Mouse (Mus musculus) right cerebral cortex, adult 2 months (tissue): ENCODE data around the gene Gm11492.
A peak's percentile ranks its signal among the peaks of the same experiment; 100 is the strongest.

ENCODE experiments used
- DNase-seq, 2 experiments: peaks; one replicate each; pipeline ENCODE4 v3.0.0; 2021 to 2022; ENCODE audit warnings: low spot score in 2 of 2

The Gm11492 gene

GRCm38 (mm10) chr11:87566501-87566900 lies at the start of gene Gm11492:
Gene Gm11492, plus strand, starts transcription at chr11:87566653.
- no peak for DNase-seq

- DNase-seq, result peak; percentile 9 to 22
Measured at GRCm38 (mm10) chr11:87519260-87519659, 47.2 kb upstream of the Gm11492 start.

- no peak for DNase-seq
Measured at GRCm38 (mm10) chr11:87523466-87523865, 43.0 kb upstream of the Gm11492 start.

- no peak for DNase-seq
Measured at GRCm38 (mm10) chr11:87523967-87524366, 42.5 kb upstream of the Gm11492 start.

- no peak for DNase-seq
Measured at GRCm38 (mm10) chr11:87524780-87525179, 41.7 kb upstream of the Gm11492 start.

- no peak for DNase-seq
Measured at GRCm38 (mm10) chr11:87527364-87527763, 39.1 kb upstream of the Gm11492 start.

GRCm38 (mm10) chr11:87527990-87528389 lies 38.5 kb upstream of the Gm11492 start:
- no peak for DNase-seq

- no peak for DNase-seq
Measured at GRCm38 (mm10) chr11:87531695-87532094, 34.8 kb upstream of the Gm11492 start.

GRCm38 (mm10) chr11:87542285-87542684 lies 24.2 kb upstream of the Gm11492 start:
- DNase-seq, result no peak

- DNase-seq, result no peak
Measured at GRCm38 (mm10) chr11:87542906-87543305, 23.5 kb upstream of the Gm11492 start.

GRCm38 (mm10) chr11:87553342-87553741 lies 13.1 kb upstream of the Gm11492 start:
- peak in 1 of 2 experiments; percentile 11 for DNase-seq

- no peak for DNase-seq
Measured at GRCm38 (mm10) chr11:87554386-87554785, 12.1 kb upstream of the Gm11492 start.

GRCm38 (mm10) chr11:87555106-87555703 lies 11.2 kb upstream of the Gm11492 start:
- no peak for DNase-seq

GRCm38 (mm10) chr11:87561208-87561607 lies 5.2 kb upstream of the Gm11492 start:
- DNase-seq, result no peak

GRCm38 (mm10) chr11:87568255-87568953 lies 2.0 kb downstream of the Gm11492 start, which contains the start of gene Sept4:
Gene Sept4, plus strand, starts transcription at chr11:87568903.
- no peak for DNase-seq

GRCm38 (mm10) chr11:87570743-87571142 lies 4.3 kb downstream of the Gm11492 start:
- DNase-seq, result no peak

- no peak for DNase-seq
Measured at GRCm38 (mm10) chr11:87571361-87571950, 5.0 kb downstream of the Gm11492 start.

GRCm38 (mm10) chr11:87573751-87574150 lies 7.3 kb downstream of the Gm11492 start:
- no peak for DNase-seq

- DNase-seq, result no peak
Measured at GRCm38 (mm10) chr11:87574520-87575180, 8.2 kb downstream of the Gm11492 start.

GRCm38 (mm10) chr11:87577601-87578248 lies 11.3 kb downstream of the Gm11492 start:
- peak in 1 of 2 experiments; percentile 28 for DNase-seq

- DNase-seq, result peak; percentile 58 to 63
Measured at GRCm38 (mm10) chr11:87578249-87578962, 12.0 kb downstream of the Gm11492 start.
